Mouse (Mus musculus) bone marrow macrophage, adult 2 months (primary cell): ENCODE results near the gene Hs2st1. TPM values are rescaled to one million over a fixed set of nuclear protein-coding genes. Genes with fewer than 3 reads are reported as not detected.

Source experiments
- H3K27ac ChIP-seq: 2 replicates; pipeline ENCODE4 v1.5.1; 2012; ENCODE audit warnings: low read depth, low read length; ENCODE audit not compliant: insufficient read depth
- H3K4me1 ChIP-seq: 2 replicates; pipeline ENCODE4 v1.6.1; 2012; ENCODE audit warnings: low read length; ENCODE audit not compliant: control insufficient read depth, insufficient read depth
- H3K4me3 ChIP-seq: 2 replicates; pipeline ENCODE4 v1.5.1; 2012; ENCODE audit warnings: mild to moderate bottlenecking, low read length, moderate library complexity; ENCODE audit not compliant: insufficient read depth
- CTCF ChIP-seq: IDR thresholded peaks from 2 replicates; pipeline ENCODE4 v1.5.1; 2012; ENCODE audit warnings: low read depth, mild to moderate bottlenecking, low read length, moderate library complexity
- POLR2A ChIP-seq: IDR thresholded peaks from 2 replicates; pipeline ENCODE4 v1.6.1; 2012; ENCODE audit warnings: mild to moderate bottlenecking, low read depth, low read length, borderline replicate concordance
- polyA plus RNA-seq: library from polyadenylated mRNA; stranded (reverse); fragments of >200 nt; gene quantifications from 2 replicates; pipeline ENCODE4 v1.2.4, GENCODE M21; 2012; ENCODE audit not compliant: missing spikeins, insufficient read depth, insufficient read length

Hs2st1 gene
- polyA plus RNA-seq, 1 experiment, result 31.0 TPM

DNA sequence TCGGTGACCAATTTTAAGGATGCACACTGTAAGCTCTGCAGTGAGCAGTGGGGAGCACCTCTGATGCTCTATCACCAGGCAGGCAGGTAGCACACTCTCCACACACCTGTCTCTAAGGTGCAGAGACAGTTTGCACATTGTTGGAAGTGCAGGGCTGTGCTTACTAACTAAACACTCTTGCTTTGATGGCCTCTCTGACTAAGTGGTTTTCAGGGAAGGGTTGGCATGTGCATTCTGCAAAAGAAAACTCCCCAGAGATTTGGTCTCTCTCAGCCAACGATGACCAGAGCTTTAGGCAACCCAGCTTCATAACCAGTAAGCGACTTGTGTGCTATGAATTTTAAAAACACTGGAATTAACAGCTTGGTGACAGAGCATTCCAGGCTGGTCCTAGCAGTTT, 29.2 kb downstream of the Hs2st1 start:
- H3K27ac ChIP-seq, result no peak overlapping the region
- H3K4me3 ChIP-seq, result no peak overlapping the region
- TF ChIP-seq POLR2A (no peak), CTCF (no peak)
- peaks cover 11% of the 10 kb centered on the region for H3K4me1 ChIP-seq

DNA sequence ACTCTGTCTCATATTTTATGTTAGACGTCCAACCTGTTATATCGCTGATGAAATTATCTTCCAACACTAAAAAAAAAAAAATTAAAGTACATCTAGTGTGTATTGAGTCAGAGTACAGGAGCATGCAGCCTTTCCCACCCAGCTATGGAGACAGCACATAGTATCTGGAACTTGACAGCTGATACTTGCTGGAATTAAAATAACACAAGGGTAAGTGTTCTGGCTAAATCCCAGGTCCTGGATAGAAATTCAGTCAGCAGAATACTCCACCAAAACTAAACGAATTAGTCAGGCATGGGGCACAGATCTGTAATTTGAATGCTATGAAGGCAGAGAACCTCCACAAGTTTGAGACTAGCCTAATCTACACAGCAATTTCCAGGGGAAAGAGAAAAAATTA, 30.9 kb downstream of the Hs2st1 start:
- TF ChIP-seq CTCF (no peak), POLR2A (no peak)
- Histone ChIP-seq H3K4me3 (no peak overlapping the region), H3K4me1 (peaks cover 11% of the 10 kb centered on the region), H3K27ac (no peak overlapping the region)

DNA sequence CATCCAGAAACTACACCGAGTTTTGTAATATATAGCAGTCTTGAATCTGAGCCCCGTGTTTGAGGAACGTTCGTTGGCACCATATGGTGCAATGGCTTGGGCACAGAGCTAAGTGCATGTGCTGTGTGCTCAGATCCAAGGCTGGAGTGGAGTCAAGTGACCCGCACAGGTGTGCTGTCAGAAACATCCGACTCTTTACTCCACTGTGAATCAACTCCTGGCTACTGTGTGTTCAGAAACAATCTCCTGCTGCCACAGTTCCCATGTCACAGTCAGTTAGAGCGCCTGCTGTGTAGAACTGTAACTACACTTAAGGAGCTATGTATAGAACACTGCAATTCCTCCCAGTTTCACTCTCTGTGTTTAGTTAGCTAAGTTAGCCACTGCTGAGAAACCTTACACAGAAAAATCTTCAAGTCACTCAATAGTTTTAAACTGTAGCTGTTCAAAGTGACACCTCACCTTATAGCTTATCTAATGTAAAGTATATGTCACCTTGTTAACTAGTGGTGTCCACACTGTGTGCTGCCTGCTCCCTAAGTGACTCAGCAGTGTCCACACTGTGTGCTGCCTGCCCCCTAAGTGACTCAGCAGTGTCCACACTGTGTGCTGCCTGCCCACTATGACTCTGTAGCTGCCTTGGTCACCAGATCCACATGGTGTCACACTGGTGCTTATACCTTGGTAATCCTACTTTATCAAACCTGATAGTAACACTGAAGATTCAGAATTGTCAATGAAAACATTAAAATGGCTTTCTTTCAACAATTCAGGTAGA, 32.7 kb downstream of the Hs2st1 start:
- H3K4me3 ChIP-seq, result no peak overlapping the region
- H3K4me1 ChIP-seq, result peaks cover 17% of the 10 kb centered on the region
- H3K27ac ChIP-seq, result no peak overlapping the region
- no peak for TF ChIP-seq CTCF
- TF ChIP-seq POLR2A, result no peak

DNA sequence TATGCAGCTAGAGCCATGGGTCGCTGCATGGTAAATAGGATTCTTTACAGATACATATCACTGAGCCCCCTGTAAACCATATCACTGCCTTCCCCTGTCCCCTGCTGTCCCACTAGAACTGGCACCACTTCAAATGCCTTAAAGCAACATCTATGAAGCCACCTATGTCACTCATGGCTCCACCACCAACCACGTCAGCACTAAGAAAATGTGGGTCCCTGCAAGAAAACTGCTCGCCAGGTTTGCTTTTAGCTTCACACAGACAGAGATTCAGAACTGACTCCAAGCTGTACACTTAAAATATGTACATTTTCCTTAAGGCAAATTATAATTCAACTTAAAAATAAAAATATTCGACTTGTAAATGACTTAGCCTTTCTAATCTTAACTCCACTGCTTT, 34.9 kb downstream of the Hs2st1 start:
- Histone ChIP-seq H3K4me1 (peaks cover 17% of the 10 kb centered on the region), H3K27ac (no peak overlapping the region), H3K4me3 (no peak overlapping the region)
- TF ChIP-seq CTCF, result no peak
- no peak for TF ChIP-seq POLR2A

DNA sequence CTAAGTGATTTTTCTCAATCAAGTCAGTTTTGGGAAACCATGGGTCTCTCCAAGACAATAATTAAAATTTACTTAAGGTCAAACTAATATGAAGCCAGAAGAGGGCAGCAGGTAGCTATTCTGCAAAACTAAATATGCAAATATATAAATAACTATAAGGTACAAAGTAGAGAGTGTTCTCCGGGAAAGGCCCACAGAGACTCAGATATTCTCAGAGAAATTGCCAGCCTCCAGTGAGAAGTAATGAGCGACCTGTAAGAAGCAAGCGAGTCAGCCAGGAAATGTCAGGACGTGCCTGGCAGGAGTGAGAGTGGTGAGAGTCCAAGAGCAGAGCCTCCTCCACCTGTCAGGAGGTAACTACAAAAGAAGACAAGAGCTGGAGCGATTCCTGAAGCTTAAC, 39.0 kb downstream of the Hs2st1 start:
- no peak overlapping the region for H3K4me3 ChIP-seq
- no peak for TF ChIP-seq POLR2A
- no peak for TF ChIP-seq CTCF
- peaks cover 6% of the 10 kb centered on the region; the same call in 1 of the 2 replicates for H3K4me1 ChIP-seq
- no peak overlapping the region for H3K27ac ChIP-seq

DNA sequence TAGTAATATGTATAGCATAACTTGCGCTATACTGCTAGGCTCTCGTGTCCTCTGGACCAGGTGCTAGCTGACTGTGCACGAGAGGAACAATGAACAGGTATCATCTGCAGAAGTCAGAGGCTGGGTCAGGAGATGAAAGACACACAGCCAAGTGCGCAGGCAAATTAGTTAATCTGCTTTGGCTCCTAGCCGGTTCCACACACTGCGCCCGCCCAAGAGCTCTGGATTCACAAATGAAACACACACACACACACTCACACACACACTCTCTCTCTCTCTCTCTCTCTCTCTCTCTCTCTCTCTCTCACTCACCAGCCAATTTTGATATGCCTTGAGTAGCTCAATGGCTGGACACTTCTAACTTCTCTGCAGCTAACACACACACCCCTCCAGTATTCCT, 42.1 kb downstream of the Hs2st1 start:
- Histone ChIP-seq H3K4me3 (no peak overlapping the region), H3K4me1 (no peaks in the 10 kb centered on the region), H3K27ac (no peak overlapping the region)
- no peak for TF ChIP-seq POLR2A
- TF ChIP-seq CTCF, result no peak

DNA sequence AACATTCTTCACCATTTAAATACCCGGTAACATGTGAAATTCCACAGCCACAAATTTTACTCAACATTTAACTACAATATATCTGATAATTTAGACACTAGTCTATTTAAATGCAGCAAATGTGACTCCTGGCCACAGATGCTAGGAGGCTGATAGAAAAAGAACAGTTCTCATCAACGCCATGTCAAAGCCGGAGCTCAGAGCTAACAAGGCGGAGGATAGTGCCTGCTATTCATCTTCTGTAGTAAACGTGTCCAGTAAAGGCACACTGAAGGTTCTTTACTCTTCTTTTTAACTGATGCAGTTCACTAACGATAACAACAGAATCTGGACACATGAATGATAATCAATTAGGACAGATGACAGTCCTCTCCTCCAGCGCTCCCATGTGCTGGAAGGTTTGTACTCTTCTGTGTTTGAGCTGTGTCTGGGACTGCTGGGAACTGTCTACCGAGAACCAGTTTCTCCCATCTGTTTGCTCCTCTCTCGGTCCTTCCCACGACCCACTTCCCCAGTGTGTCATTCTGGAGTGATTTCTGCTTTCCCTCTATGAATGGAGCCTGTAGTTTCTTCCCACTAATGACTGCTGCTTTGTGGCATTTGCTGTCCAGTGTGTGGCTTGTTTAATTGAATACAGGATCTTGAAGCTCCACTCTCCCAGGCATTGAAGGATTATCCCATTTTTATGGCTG, 50.3 kb downstream of the Hs2st1 start:
- peaks cover 5% of the 10 kb centered on the region; the same call in 1 of the 2 replicates for H3K4me1 ChIP-seq
- no peak overlapping the region for H3K27ac ChIP-seq
- H3K4me3 ChIP-seq, result no peak overlapping the region
- no peak for TF ChIP-seq POLR2A
- no peak for TF ChIP-seq CTCF

DNA sequence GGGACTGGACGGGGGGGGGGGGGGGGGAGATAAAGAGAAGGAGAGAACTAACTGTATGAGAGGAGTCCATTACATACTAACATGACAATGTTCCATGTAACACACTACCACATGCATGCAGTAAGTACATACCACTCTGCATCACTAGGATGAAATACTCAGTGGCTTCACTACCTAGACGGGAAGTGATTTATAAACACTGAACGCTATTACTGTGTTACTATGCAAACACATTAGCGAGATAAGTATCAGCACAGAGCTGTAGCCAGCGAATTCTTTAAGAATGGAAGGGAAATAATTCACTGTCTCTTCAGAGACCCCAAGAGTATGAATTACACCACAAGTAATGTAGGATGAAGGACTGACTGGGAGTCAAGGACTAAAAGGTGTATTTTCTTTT, 51.1 kb downstream of the Hs2st1 start:
- TF ChIP-seq CTCF, result no peak
- no peak for TF ChIP-seq POLR2A
- H3K27ac ChIP-seq, result no peak overlapping the region
- H3K4me1 ChIP-seq, result peaks cover 5% of the 10 kb centered on the region; the same call in 1 of the 2 replicates
- no peak overlapping the region for H3K4me3 ChIP-seq

DNA sequence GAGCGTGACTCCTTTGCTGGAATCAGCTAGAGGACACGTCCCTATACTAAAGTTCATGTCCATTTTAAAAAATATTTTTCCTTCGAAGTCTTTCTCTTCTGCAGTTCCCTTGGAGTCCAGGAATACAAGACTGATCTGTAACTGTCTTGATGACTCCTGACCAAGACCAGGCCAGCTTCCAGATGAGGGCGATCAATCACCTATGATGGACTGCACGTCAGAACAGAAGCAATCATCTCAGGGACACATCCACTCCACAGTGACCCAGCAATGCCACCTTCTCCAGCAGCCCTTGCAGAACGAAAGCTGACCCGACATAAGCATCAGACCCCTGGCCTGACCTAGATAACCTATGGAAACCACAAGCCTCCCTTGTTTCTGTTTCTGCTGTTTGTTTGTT, 54.7 kb downstream of the Hs2st1 start:
- H3K4me3 ChIP-seq, result no peak overlapping the region
- no peak overlapping the region for H3K27ac ChIP-seq
- TF ChIP-seq CTCF, result no peak
- TF ChIP-seq POLR2A, result no peak
- H3K4me1 ChIP-seq, result peaks cover 3% of the 10 kb centered on the region; the same call in 1 of the 2 replicates

DNA sequence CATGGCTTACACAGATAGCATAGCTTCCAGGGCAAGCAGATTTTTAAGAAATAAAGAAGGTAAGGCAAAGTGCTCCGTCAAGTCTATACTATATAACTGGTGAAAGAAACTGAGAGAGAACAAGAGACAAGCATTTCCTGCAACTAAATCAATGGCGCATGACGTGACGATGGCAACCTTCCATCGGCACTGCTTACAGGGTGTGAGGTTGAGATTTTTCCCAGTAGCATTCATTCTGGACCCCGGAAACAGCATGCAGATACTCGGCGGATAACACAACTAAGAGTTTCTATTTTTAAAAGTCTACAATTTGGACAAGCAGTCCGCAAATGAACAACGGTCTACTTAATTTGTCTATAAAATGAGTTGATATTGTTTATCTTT, 55.9 kb downstream of the Hs2st1 start:
- Histone ChIP-seq H3K4me3 (no peak overlapping the region), H3K4me1 (no peaks in the 10 kb centered on the region), H3K27ac (no peak overlapping the region)
- no peak for TF ChIP-seq POLR2A
- TF ChIP-seq CTCF, result no peak
